Mouse (Mus musculus): Measurements from ENCODE around the gene Upb1. TPM values are rescaled to one million over a fixed set of nuclear protein-coding genes. Genes with fewer than 3 reads are reported as not detected.

Gene Upb1
- polyA plus RNA-seq, 1 experiment from 2014 or later: 0.87 TPM

- H3K4me2 ChIP-seq (ENCODE audit: low read depth, low read length): no peak overlapping the region
- H3K4me1 ChIP-seq (ENCODE audit: control insufficient read depth, insufficient read depth, low read length): no peaks in the 10 kb centered on the region; the same call in 1 of the 2 replicates
- H3K27ac ChIP-seq (ENCODE audit: low read length): no peak overlapping the region
- H3K9me3 ChIP-seq (replicated peaks; ENCODE audit: control insufficient read depth, low read length): no peaks in the 10 kb centered on the region
- WGBS: 51% methylated on average over 4 of the region's 4 CpGs
- no peak overlapping the region for H3K9ac ChIP-seq (ENCODE audit: low read length)
- no peak overlapping the region for H3K4me3 ChIP-seq (ENCODE audit: low read length)
- no peak for ATAC-seq (replicated peaks; ENCODE audit: extremely low read depth, insufficient read depth, low FRiP score)
- H3K27me3 ChIP-seq (ENCODE audit: control insufficient read depth, insufficient read depth, low read length): no peaks in the 10 kb centered on the region
- H3K36me3 ChIP-seq (ENCODE audit: control insufficient read depth, insufficient read depth): no peaks in the 10 kb centered on the region
Observed at GRCm38 (mm10) chr10:75481703-75482102, 80.8 kb downstream of the Upb1 start.

GRCm38 (mm10) chr10:75482271-75482670, 81.4 kb downstream of the Upb1 start:
- H3K4me3 ChIP-seq (ENCODE audit: low read length): no peak overlapping the region
- no peak overlapping the region for H3K27ac ChIP-seq (ENCODE audit: low read length)
- H3K9me3 ChIP-seq (replicated peaks; ENCODE audit: control insufficient read depth, low read length): no peaks in the 10 kb centered on the region
- WGBS: 83% methylated on average over 5 of the region's 5 CpGs
- H3K9ac ChIP-seq (ENCODE audit: low read length): no peak overlapping the region
- no peak overlapping the region for H3K4me2 ChIP-seq (ENCODE audit: low read depth, low read length)
- H3K4me1 ChIP-seq (ENCODE audit: control insufficient read depth, insufficient read depth, low read length): no peaks in the 10 kb centered on the region; the same call in 1 of the 2 replicates
- ATAC-seq (replicated peaks; ENCODE audit: extremely low read depth, insufficient read depth, low FRiP score): no peak
- H3K36me3 ChIP-seq (ENCODE audit: control insufficient read depth, insufficient read depth): no peaks in the 10 kb centered on the region
- no peaks in the 10 kb centered on the region for H3K27me3 ChIP-seq (ENCODE audit: control insufficient read depth, insufficient read depth, low read length)

DNA sequence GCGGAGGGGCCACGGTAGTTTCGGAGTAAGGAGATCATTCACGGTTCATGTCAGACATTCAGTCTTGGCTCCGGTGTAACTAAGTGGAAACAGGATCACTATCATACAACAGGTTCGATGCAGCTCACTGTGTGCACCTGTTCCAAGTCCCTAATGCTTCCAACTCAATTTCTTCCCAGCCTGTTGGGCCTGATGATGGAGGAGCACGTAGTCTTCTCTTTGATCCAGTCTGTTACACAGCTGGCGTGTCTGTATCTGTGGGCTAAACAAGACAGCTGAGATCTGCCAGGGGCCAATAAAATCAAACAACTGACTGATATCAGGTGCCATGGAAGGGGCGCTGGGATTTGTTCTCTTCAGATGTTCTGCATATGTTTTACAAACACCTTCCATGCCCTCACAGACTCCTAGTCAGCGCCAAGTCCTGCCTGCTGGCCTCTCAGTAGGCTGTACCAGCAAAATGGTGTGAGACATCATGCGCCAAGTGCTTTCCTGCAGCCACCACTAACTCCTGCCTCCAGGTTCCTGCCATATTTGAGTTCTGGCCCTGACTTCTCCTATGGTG, 82.1 kb downstream of the Upb1 start:
- Histone ChIP-seq H3K9ac (ENCODE audit: low read length) (no peak overlapping the region), H3K4me3 (ENCODE audit: low read length) (no peak overlapping the region), H3K27ac (ENCODE audit: low read length) (no peak overlapping the region), H3K36me3 (ENCODE audit: control insufficient read depth, insufficient read depth) (no peaks in the 10 kb centered on the region), H3K27me3 (ENCODE audit: control insufficient read depth, insufficient read depth, low read length) (no peaks in the 10 kb centered on the region), H3K9me3 (replicated peaks; ENCODE audit: control insufficient read depth, low read length) (no peaks in the 10 kb centered on the region), H3K4me1 (ENCODE audit: control insufficient read depth, insufficient read depth, low read length) (no peaks in the 10 kb centered on the region; the same call in 1 of the 2 replicates), H3K4me2 (ENCODE audit: low read depth, low read length) (no peak overlapping the region)
- 84% methylated on average over 11 of the region's 11 CpGs for WGBS
- ATAC-seq (replicated peaks; ENCODE audit: extremely low read depth, insufficient read depth, low FRiP score): no peak

- ATAC-seq (replicated peaks; ENCODE audit: extremely low read depth, insufficient read depth, low FRiP score): no peak
- Histone ChIP-seq H3K27ac (ENCODE audit: low read length) (no peak overlapping the region), H3K9ac (ENCODE audit: low read length) (no peak overlapping the region), H3K4me2 (ENCODE audit: low read depth, low read length) (no peak overlapping the region), H3K36me3 (ENCODE audit: control insufficient read depth, insufficient read depth) (no peaks in the 10 kb centered on the region), H3K27me3 (ENCODE audit: control insufficient read depth, insufficient read depth, low read length) (no peaks in the 10 kb centered on the region), H3K4me3 (ENCODE audit: low read length) (no peak overlapping the region), H3K9me3 (replicated peaks; ENCODE audit: control insufficient read depth, low read length) (no peaks in the 10 kb centered on the region), H3K4me1 (ENCODE audit: control insufficient read depth, insufficient read depth, low read length) (peaks cover under 1% of the 10 kb centered on the region)
- 81% methylated on average over 6 of the region's 6 CpGs for WGBS
Observed at GRCm38 (mm10) chr10:75484066-75484465, 83.2 kb downstream of the Upb1 start.

DNA sequence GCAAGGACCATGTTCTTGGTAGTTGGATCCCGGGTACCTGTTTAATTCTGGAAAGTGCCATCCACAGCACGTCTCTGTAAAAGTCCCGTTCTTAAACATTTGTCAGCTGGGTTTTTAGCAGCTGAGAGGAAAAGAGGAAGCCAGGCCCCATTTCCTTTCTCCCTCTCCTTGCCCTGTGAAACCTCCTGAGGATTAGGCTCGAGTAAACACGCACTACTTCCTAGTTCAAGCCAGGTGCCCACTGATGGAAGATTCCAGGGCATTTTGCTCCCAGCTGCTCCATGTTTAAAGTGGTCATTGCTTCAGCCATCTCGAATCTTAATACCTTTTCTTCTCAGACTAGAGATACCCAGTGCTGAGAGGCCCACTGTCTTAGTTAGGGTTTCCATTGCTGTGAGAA, 83.9 kb downstream of the Upb1 start:
- no peak overlapping the region for H3K27ac ChIP-seq (ENCODE audit: low read length)
- no peaks in the 10 kb centered on the region for H3K9me3 ChIP-seq (replicated peaks; ENCODE audit: control insufficient read depth, low read length)
- no peak overlapping the region for H3K9ac ChIP-seq (ENCODE audit: low read length)
- H3K4me2 ChIP-seq (ENCODE audit: low read depth, low read length): no peak overlapping the region
- H3K27me3 ChIP-seq (ENCODE audit: control insufficient read depth, insufficient read depth, low read length): no peaks in the 10 kb centered on the region
- H3K36me3 ChIP-seq (ENCODE audit: control insufficient read depth, insufficient read depth): no peaks in the 10 kb centered on the region
- H3K4me1 ChIP-seq (ENCODE audit: control insufficient read depth, insufficient read depth, low read length): peaks cover 8% of the 10 kb centered on the region
- ATAC-seq (replicated peaks; ENCODE audit: extremely low read depth, insufficient read depth, low FRiP score): no peak
- H3K4me3 ChIP-seq (ENCODE audit: low read length): no peak overlapping the region
- 64% methylated on average over 6 of the region's 6 CpGs for WGBS

- Histone ChIP-seq H3K9me3 (replicated peaks; ENCODE audit: control insufficient read depth, low read length) (no peaks in the 10 kb centered on the region), H3K4me1 (ENCODE audit: control insufficient read depth, insufficient read depth, low read length) (peaks cover 8% of the 10 kb centered on the region), H3K4me3 (ENCODE audit: low read length) (no peak overlapping the region), H3K27ac (ENCODE audit: low read length) (no peak overlapping the region), H3K4me2 (ENCODE audit: low read depth, low read length) (no peak overlapping the region), H3K27me3 (ENCODE audit: control insufficient read depth, insufficient read depth, low read length) (no peaks in the 10 kb centered on the region), H3K9ac (ENCODE audit: low read length) (no peak overlapping the region; the same call in 1 of the 2 replicates), H3K36me3 (ENCODE audit: control insufficient read depth, insufficient read depth) (no peaks in the 10 kb centered on the region)
- WGBS: 53% methylated on average over 9 of the region's 9 CpGs
- peak; percentile 23 for ATAC-seq (replicated peaks; ENCODE audit: extremely low read depth, insufficient read depth, low FRiP score)
Observed at GRCm38 (mm10) chr10:75486086-75486979, 85.4 kb downstream of the Upb1 start.

GRCm38 (mm10) chr10:75487131-75487530, 86.2 kb downstream of the Upb1 start:
- ATAC-seq (replicated peaks; ENCODE audit: extremely low read depth, insufficient read depth, low FRiP score): no peak
- Histone ChIP-seq H3K36me3 (ENCODE audit: control insufficient read depth, insufficient read depth) (no peaks in the 10 kb centered on the region), H3K27ac (ENCODE audit: low read length) (no peak overlapping the region), H3K4me2 (ENCODE audit: low read depth, low read length) (no peak overlapping the region), H3K4me1 (ENCODE audit: control insufficient read depth, insufficient read depth, low read length) (peaks cover 8% of the 10 kb centered on the region), H3K27me3 (ENCODE audit: control insufficient read depth, insufficient read depth, low read length) (no peaks in the 10 kb centered on the region), H3K9me3 (replicated peaks; ENCODE audit: control insufficient read depth, low read length) (no peaks in the 10 kb centered on the region), H3K4me3 (ENCODE audit: low read length) (no peak overlapping the region), H3K9ac (ENCODE audit: low read length) (no peak overlapping the region)
- WGBS: 46% methylated on average over 3 of the region's 3 CpGs

DNA sequence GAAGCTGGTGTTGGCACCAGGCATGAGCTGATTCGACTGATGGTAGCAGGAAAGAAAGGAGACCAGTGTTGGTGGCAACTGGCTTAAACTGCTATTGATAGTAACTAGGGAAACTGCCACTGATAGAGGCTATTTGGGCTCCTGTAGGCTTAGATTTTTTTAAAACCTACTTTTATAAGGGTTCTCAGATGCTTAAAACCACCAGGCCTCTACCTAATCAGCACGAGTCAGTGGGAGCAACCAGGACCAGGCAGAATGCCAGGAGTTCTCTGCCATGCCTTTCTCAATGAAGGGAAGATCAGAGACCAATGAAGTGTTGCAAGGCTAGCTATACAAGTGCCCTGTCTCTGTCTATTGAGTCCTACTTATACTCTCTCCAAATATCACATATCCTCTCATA, 88.6 kb downstream of the Upb1 start:
- peaks cover 8% of the 10 kb centered on the region for H3K4me1 ChIP-seq (ENCODE audit: control insufficient read depth, insufficient read depth, low read length)
- no peak overlapping the region for H3K27ac ChIP-seq (ENCODE audit: low read length)
- no peak overlapping the region for H3K4me3 ChIP-seq (ENCODE audit: low read length)
- ATAC-seq (replicated peaks; ENCODE audit: extremely low read depth, insufficient read depth, low FRiP score): no peak
- no peak overlapping the region for H3K9ac ChIP-seq (ENCODE audit: low read length)
- H3K4me2 ChIP-seq (ENCODE audit: low read depth, low read length): no peak overlapping the region
- H3K36me3 ChIP-seq (ENCODE audit: control insufficient read depth, insufficient read depth): no peaks in the 10 kb centered on the region
- 27% methylated on average over 2 of the region's 2 CpGs for WGBS
- H3K9me3 ChIP-seq (replicated peaks; ENCODE audit: control insufficient read depth, low read length): no peaks in the 10 kb centered on the region
- no peaks in the 10 kb centered on the region for H3K27me3 ChIP-seq (ENCODE audit: control insufficient read depth, insufficient read depth, low read length)

DNA sequence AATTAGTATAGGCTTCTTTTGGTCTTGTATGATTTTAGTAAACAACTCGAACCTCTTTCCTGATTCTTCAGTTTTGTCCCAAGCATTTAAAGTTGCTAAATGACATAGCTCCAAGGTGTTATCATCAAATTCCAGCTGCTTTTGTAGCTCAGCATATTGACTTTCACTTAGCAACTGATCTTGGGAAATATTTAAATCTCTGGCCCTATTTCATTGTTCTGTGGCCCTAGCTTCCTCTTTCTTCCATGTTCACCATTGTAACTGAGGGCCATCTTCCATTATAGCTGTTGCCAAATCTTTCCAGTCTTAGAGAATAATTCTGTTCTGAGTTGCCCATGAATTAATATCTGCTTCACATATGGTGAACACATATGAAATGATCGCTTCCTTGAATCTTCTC, 89.8 kb downstream of the Upb1 start:
- Histone ChIP-seq H3K9ac (ENCODE audit: low read length) (no peak overlapping the region), H3K4me2 (ENCODE audit: low read depth, low read length) (no peak overlapping the region), H3K36me3 (ENCODE audit: control insufficient read depth, insufficient read depth) (no peaks in the 10 kb centered on the region), H3K9me3 (replicated peaks; ENCODE audit: control insufficient read depth, low read length) (no peaks in the 10 kb centered on the region), H3K27me3 (ENCODE audit: control insufficient read depth, insufficient read depth, low read length) (no peaks in the 10 kb centered on the region), H3K4me1 (ENCODE audit: control insufficient read depth, insufficient read depth, low read length) (peaks cover 12% of the 10 kb centered on the region), H3K4me3 (ENCODE audit: low read length) (no peak overlapping the region), H3K27ac (ENCODE audit: low read length) (no peak overlapping the region)
- ATAC-seq (replicated peaks; ENCODE audit: extremely low read depth, insufficient read depth, low FRiP score): no peak
- WGBS: 75% methylated on average over 2 of the region's 2 CpGs

Data from heart, embryonic 16.5 days (tissue).